8 mouse cellular contexts compared by ENCODE assay signal in genomic region chr12:3427067-3427889, GRCm38 (mm10). TPM values are rescaled to one million over a fixed set of nuclear protein-coding genes. Genes with fewer than 3 reads are reported as not detected.
DNase-seq lines count a peak whose midpoint lies in the region; ATAC-seq lines count a peak whose summit lies in the region.

No protein-coding gene starts in this region.

- no peaks in the 10 kb centered on the region for H3K9me3 ChIP-seq in hindbrain, embryonic 14.5 days (ENCODE audit: control insufficient read depth, low read length)

- DNase-seq in T-cell, adult 2 months (ENCODE audit: low spot score) = peak; percentile 78
- DNase-seq in cerebellum, postnatal 36 days = peak; percentile 60 to 65
- DNase-seq in frontal cortex, postnatal 36 days (ENCODE audit: low spot score in 2 of 2) = peak; percentile 80 to 83
- DNase-seq in hindbrain, embryonic 14.5 days (ENCODE audit: low spot score) = peak; percentile 68
- DNase-seq in layer of hippocampus, postnatal 36 days = peak; percentile 78 to 83
- peak; percentile 76 for DNase-seq in lung, postnatal 36 days
- peak; percentile 73 for DNase-seq in retina, embryonic 14.5 days (ENCODE audit: low spot score)
- DNase-seq in thymus, postnatal 36 days = peak; percentile 78 to 83

- no peaks in the 10 kb centered on the region for H3K36me3 ChIP-seq in hindbrain, embryonic 14.5 days (replicated peaks; ENCODE audit: control insufficient read depth, insufficient read depth)

- H3K9ac ChIP-seq in hindbrain, embryonic 14.5 days = peak overlapping the region; percentile 79

- WGBS in hindbrain, embryonic 14.5 days = under 1% methylated on average over 53 of the region's 65 CpGs

- H3K27me3 ChIP-seq in hindbrain, embryonic 14.5 days (ENCODE audit: control insufficient read depth, insufficient read depth, low read length) = no peaks in the 10 kb centered on the region

- peak overlapping the region; percentile 91 for H3K27ac ChIP-seq in hindbrain, embryonic 14.5 days

- peak overlapping the region; percentile 70 for H3K4me2 ChIP-seq in hindbrain, embryonic 14.5 days (replicated peaks)

- H3K4me1 ChIP-seq in hindbrain, embryonic 14.5 days (replicated peaks; ENCODE audit: control insufficient read depth, insufficient read depth, low read length) = peaks cover 20% of the 10 kb centered on the region

- peak overlapping the region; percentile 78 for H3K4me3 ChIP-seq in hindbrain, embryonic 14.5 days (replicated peaks; ENCODE audit: low read length)

- peak; percentile 49 for ATAC-seq in hindbrain, embryonic 14.5 days (ENCODE audit: low FRiP score)

RNA-seq across cellular contexts. Expression of gene Asxl2, which starts 0.6 kb away (rescaled TPM):
- 11.8 and 12.4 TPM in 2 replicates for polyA plus RNA-seq in hindbrain, embryonic 14.5 days (2014; fragmentation: Nextera tagmentation; extraction: Ambion mirVana)
- total RNA-seq in layer of hippocampus, postnatal 36 days (2021) = 10 to 100 TPM; 31.0 to 31.6 TPM

Comparison
In these comparisons a context has a peak if more than half of its experiments do, and no peak if none do; other contexts are left out.
1. Peak in every context shown above with its lines: DNase-seq, ATAC-seq, H3K4me3 ChIP-seq and H3K27ac ChIP-seq.